Mouse (Mus musculus) CH12.LX (cell line): Measurements from ENCODE around the gene Ryr3. TPM values are rescaled to one million over a fixed set of nuclear protein-coding genes. Genes with fewer than 3 reads are reported as not detected.

Source experiments
- DNase-seq: peaks from one replicate; pipeline ENCODE4 v3.0.0-alpha.2; 2013; ENCODE audit errors: extremely low read depth
- H3K27ac ChIP-seq: 2 replicates; pipeline ENCODE4 v1.5.1; 2012; ENCODE audit warnings: low read depth, mild to moderate bottlenecking, control low read depth, moderate library complexity; ENCODE audit not compliant: insufficient read depth
- H3K27me3 ChIP-seq: replicated peaks from 2 replicates; pipeline ENCODE3; 2012; ENCODE audit warnings: inconsistent platforms
- H3K36me3 ChIP-seq, 2 experiments: replicated peaks in 1 of 2; 2 replicates each; pipeline versions ENCODE3 to v1.6.1; 2012; ENCODE audit warnings: inconsistent platforms in 1 of 2, low read length in 1 of 2, mild to moderate bottlenecking in 1 of 2, mixed read lengths in 1 of 2, moderate library complexity in 1 of 2; ENCODE audit not compliant: control insufficient read depth in 1 of 2, insufficient read depth in 1 of 2
- H3K4me1 ChIP-seq, 2 experiments: 2 replicates each; pipeline ENCODE4 v1.6.1; 2012; ENCODE audit warnings: inconsistent platforms in 1 of 2, moderate library complexity in 1 of 2; ENCODE audit not compliant: insufficient read depth in 2 of 2, control insufficient read depth in 1 of 2
- H3K4me2 ChIP-seq: 2 replicates; pipeline ENCODE4 v1.6.1; 2012; ENCODE audit warnings: low read depth, mild to moderate bottlenecking, control low read depth; ENCODE audit not compliant: poor library complexity, insufficient read depth, severe bottlenecking
- H3K4me3 ChIP-seq, 3 experiments: fragments of 150-350 bp in 1 of 3; sonication (generic) in 1 of 3; replicated peaks in 1 of 3; 2 replicates each; pipeline versions ENCODE3 to v1.5.1; 2011 to 2012; ENCODE audit warnings: low read depth in 2 of 3, low read length in 2 of 3, mild to moderate bottlenecking in 2 of 3, moderate library complexity in 2 of 3, control low read depth in 1 of 3, improper control_type of control experiment in 1 of 3, inconsistent platforms in 1 of 3, mixed read lengths in 1 of 3; ENCODE audit not compliant: poor library complexity in 1 of 3
- H3K79me2 ChIP-seq: replicated peaks from 2 replicates; pipeline ENCODE4 v1.6.1; 2012; ENCODE audit warnings: mild to moderate bottlenecking, moderate library complexity; ENCODE audit not compliant: control insufficient read depth, poor library complexity, insufficient read depth, severe bottlenecking; ENCODE audit errors: extremely low read depth
- H3K9ac ChIP-seq: 2 replicates; pipeline ENCODE4 v1.6.1; 2012; ENCODE audit warnings: low read depth, mild to moderate bottlenecking, control low read depth, moderate library complexity; ENCODE audit not compliant: insufficient read depth
- H3K9me3 ChIP-seq: replicated peaks from 2 replicates; pipeline ENCODE3; 2012; ENCODE audit warnings: low read length, inconsistent platforms, mixed read lengths
- BHLHE40 ChIP-seq: IDR thresholded peaks from 2 replicates; pipeline ENCODE4 v1.6.1; 2011; ENCODE audit warnings: mild to moderate bottlenecking, low read depth, low read length, improper control_type of control experiment
- CHD2 ChIP-seq: IDR thresholded peaks from 2 replicates; pipeline ENCODE4 v1.6.1; 2011; ENCODE audit warnings: low read length, improper control_type of control experiment
- CTCF ChIP-seq, 2 experiments: IDR thresholded peaks in 1 of 2; conservative IDR thresholded peaks in 1 of 2; 2 replicates each; pipeline ENCODE4 v1.5.1; 2011 to 2012; ENCODE audit warnings: low read depth in 2 of 2, low read length in 2 of 2, improper control_type of control experiment in 1 of 2, inconsistent platforms in 1 of 2, mild to moderate bottlenecking in 1 of 2, moderate library complexity in 1 of 2
- E2F4 ChIP-seq: IDR thresholded peaks from 2 replicates; pipeline ENCODE4 v1.6.1; 2011; ENCODE audit warnings: low read depth, low read length, improper control_type of control experiment; ENCODE audit not compliant: insufficient replicate concordance
- ELF1 ChIP-seq: IDR thresholded peaks from 2 replicates; pipeline ENCODE4 v1.6.1; 2014; ENCODE audit warnings: low read depth, mild to moderate bottlenecking, inconsistent platforms, low read length, improper control_type of control experiment
- GABPA ChIP-seq: IDR thresholded peaks from 2 replicates; pipeline ENCODE4 v1.6.1; 2012; ENCODE audit warnings: low read depth, low read length, improper control_type of control experiment, inconsistent platforms; ENCODE audit not compliant: insufficient replicate concordance
- HCFC1 ChIP-seq: IDR thresholded peaks from 2 replicates; pipeline ENCODE4 v1.6.1; 2012; ENCODE audit warnings: low read depth, mild to moderate bottlenecking, inconsistent platforms, low read length, improper control_type of control experiment
- KAT2A ChIP-seq: IDR thresholded peaks from 2 replicates; pipeline ENCODE4 v1.6.1; 2012; ENCODE audit warnings: low read length, improper control_type of control experiment, inconsistent platforms; ENCODE audit not compliant: insufficient replicate concordance
- MEF2A ChIP-seq: IDR thresholded peaks from 2 replicates; pipeline ENCODE4 v1.6.1; 2014; ENCODE audit warnings: low read depth, mild to moderate bottlenecking, inconsistent platforms, low read length, improper control_type of control experiment, borderline replicate concordance
- NELFE ChIP-seq: IDR thresholded peaks from 2 replicates; pipeline ENCODE4 v1.6.1; 2011; ENCODE audit warnings: low read depth, low read length, improper control_type of control experiment
- NRF1 ChIP-seq: IDR thresholded peaks from 2 replicates; pipeline ENCODE4 v1.6.1; 2014; ENCODE audit warnings: low read depth, mild to moderate bottlenecking, inconsistent platforms, low read length, improper control_type of control experiment, moderate library complexity
- PAX5 ChIP-seq: IDR thresholded peaks from 2 replicates; pipeline ENCODE4 v1.6.1; 2012; ENCODE audit warnings: low read length, inconsistent platforms, mixed read lengths
- POLR2A ChIP-seq: IDR thresholded peaks from 2 replicates; pipeline ENCODE4 v1.6.1; 2011; ENCODE audit warnings: low read depth, mild to moderate bottlenecking, improper control_type of control experiment, low read length
- RAD21 ChIP-seq: IDR thresholded peaks from 2 replicates; pipeline ENCODE4 v1.6.1; 2011; ENCODE audit warnings: low read depth, mild to moderate bottlenecking, low read length, improper control_type of control experiment, moderate library complexity
- SIN3A ChIP-seq: IDR thresholded peaks from 2 replicates; pipeline ENCODE4 v1.6.1; 2012; ENCODE audit warnings: low read length, improper control_type of control experiment, inconsistent platforms
- SMC3 ChIP-seq: IDR thresholded peaks from 2 replicates; pipeline ENCODE4 v1.6.1; 2011; ENCODE audit warnings: low read depth, low read length, improper control_type of control experiment
- TBP ChIP-seq: conservative IDR thresholded peaks from 2 replicates; pipeline ENCODE4 v1.6.1; 2011; ENCODE audit warnings: low read depth, low read length, improper control_type of control experiment
- UBTF ChIP-seq: IDR thresholded peaks from 2 replicates; pipeline ENCODE4 v1.6.1; 2012; ENCODE audit warnings: low read depth, mild to moderate bottlenecking, inconsistent platforms, low read length, improper control_type of control experiment, moderate library complexity
- USF2 ChIP-seq: conservative IDR thresholded peaks from 2 replicates; pipeline ENCODE4 v1.6.1; 2011; ENCODE audit warnings: low read depth, low read length, improper control_type of control experiment
- ZKSCAN1 ChIP-seq: IDR thresholded peaks from 2 replicates; pipeline ENCODE4 v1.6.1; 2012; ENCODE audit warnings: low read depth, inconsistent platforms, low read length, improper control_type of control experiment, borderline replicate concordance
- ZMIZ1 ChIP-seq: IDR thresholded peaks from 2 replicates; pipeline ENCODE4 v1.6.1; 2012; ENCODE audit warnings: low read depth, mild to moderate bottlenecking, inconsistent platforms, low read length, improper control_type of control experiment
- ZNF384 ChIP-seq: IDR thresholded peaks from 2 replicates; pipeline ENCODE4 v1.6.1; 2012; ENCODE audit warnings: low read depth, low read length, improper control_type of control experiment, inconsistent platforms
- dilution Hi-C: fragments of 300-500 bp; cut with MboI; formaldehyde crosslinking; loops from 2 replicates; pipeline ENCODE4 v1.14.3; 2020; ENCODE audit warnings: low sequenced_read_pairs; ENCODE audit not compliant: extremely low pct_unique_long_range_greater_than_20kb, extremely low pct_ligation_motif_present
- in situ Hi-C: fragments of 300-500 bp; cut with MboI; formaldehyde crosslinking; loops from 3 replicates; pipeline ENCODE4 v1.14.3; 2019; ENCODE audit warnings: low sequenced_read_pairs, low pct_ligation_motif_present, low pct_unique_long_range_greater_than_20kb, mixed read lengths
- polyA plus RNA-seq: library from polyadenylated mRNA; unstranded; fragments of >175 nt; gene quantifications from 2 replicates; pipeline ENCODE4 v1.2.1, GENCODE M21; 2012; ENCODE audit warnings: low read depth; ENCODE audit not compliant: insufficient read length
- total RNA-seq, 2 experiments: library from RNA; depleted of rRNA; stranded (reverse); fragments of 300-350 nt in 1 of 2; fragments of >200 nt in 1 of 2; gene quantifications; 2 replicates each; pipeline ENCODE4 v1.2.3; 2012 to 2014

Ryr3 gene
- total and polyA plus RNA-seq, 3 experiments, result 0.08 to 0.40 (median 0.16) TPM

DNA sequence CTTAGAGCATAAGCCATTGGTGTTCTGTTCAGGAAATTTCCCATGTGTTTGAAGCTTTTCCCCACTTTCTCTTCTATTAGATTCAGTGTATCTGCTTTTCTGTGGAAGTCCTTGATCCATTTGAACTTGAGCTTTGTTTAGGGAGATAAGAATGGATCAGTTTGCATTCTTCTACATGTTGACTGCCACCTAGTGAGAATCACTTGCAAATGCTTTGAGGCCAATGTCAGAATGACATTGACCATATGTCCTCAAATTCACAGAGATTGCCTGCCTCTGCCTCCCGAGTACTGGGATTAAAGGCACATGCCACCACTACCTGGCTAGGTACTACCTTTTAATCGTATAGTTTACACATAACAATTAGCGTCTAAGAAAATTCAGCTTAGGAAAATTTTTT, 604.3 kb downstream of the Ryr3 start:
- peaks cover 0 to 5% of the 10 kb centered on the region in 2 experiments; a peak in 1 of 4 replicates for H3K4me1 ChIP-seq
- peaks cover 0 to 8% of the 10 kb centered on the region in 2 experiments for H3K36me3 ChIP-seq
- no peaks in the 10 kb centered on the region for H3K27me3 ChIP-seq
- H3K79me2 ChIP-seq, result no peaks in the 10 kb centered on the region
- no peak overlapping the region for H3K27ac ChIP-seq
- H3K4me3 ChIP-seq, result no peak overlapping the region
- in situ Hi-C loops (loop anchor here (5.0 kb wide), 1 partner anchor 110 kb away; no protein-coding TSS in a partner anchor), dilution Hi-C loops (no loop called here)
- H3K9ac ChIP-seq, result no peak overlapping the region
- TF ChIP-seq ELF1 (no peak), CTCF (conservative IDR thresholded peaks at IDR 0.05 in 1 of 2, IDR thresholded peaks at IDR 0.05 in 1 of 2; ENCODE audit: low read depth in 2 of 2, low read length in 2 of 2) (peak in 1 of 2 experiments; percentile 73; a peak in 3 of 4 replicates), TBP (no peak), GABPA (no peak), NELFE (no peak), SMC3 (peak; percentile 59), POLR2A (no peak), RAD21 (peak; percentile 52)
- H3K9me3 ChIP-seq, result no peaks in the 10 kb centered on the region
- H3K4me2 ChIP-seq, result no peak overlapping the region
- DNase-seq, result no peak

DNA sequence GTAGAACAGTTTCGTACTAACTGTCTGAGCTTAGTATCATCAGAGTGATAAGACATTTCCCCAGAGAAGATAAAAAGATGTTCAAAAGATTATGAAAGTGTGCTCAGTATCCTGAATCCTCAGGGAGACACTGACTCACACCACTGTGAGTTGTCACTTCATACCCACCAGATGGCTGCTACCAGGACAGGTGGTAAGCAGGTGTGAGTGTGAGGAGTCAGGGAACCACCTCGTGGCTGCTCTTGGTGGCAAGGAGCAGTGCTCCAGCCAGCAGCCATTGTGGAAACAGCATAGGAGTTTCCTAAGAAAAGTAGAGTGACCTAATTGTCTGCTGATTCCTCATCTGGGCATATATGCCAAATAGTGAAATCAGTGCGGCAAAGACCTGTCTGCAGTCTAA, 610.4 kb downstream of the Ryr3 start:
- Histone ChIP-seq H3K4me3 (no peak overlapping the region), H3K27ac (no peak overlapping the region), H3K4me2 (no peak overlapping the region), H3K79me2 (no peaks in the 10 kb centered on the region), H3K4me1 (peaks cover 0 to 6% of the 10 kb centered on the region in 2 experiments; a peak in 1 of 4 replicates), H3K27me3 (no peaks in the 10 kb centered on the region), H3K9me3 (no peaks in the 10 kb centered on the region), H3K9ac (no peak overlapping the region), H3K36me3 (peaks cover 0 to 4% of the 10 kb centered on the region in 2 experiments)
- DNase-seq, result no peak
- no peak for TF ChIP-seq NRF1
- no peak for TF ChIP-seq CTCF (conservative IDR thresholded peaks at IDR 0.05 in 1 of 2, IDR thresholded peaks at IDR 0.05 in 1 of 2; ENCODE audit: low read depth in 2 of 2, low read length in 2 of 2)
- no peak for TF ChIP-seq SMC3
- no peak for TF ChIP-seq UBTF
- TF ChIP-seq ZKSCAN1, result no peak
- no peak for TF ChIP-seq HCFC1
- no peak for TF ChIP-seq E2F4
- no peak for TF ChIP-seq USF2
- TF ChIP-seq KAT2A, result no peak
- TF ChIP-seq ELF1, result no peak
- TF ChIP-seq ZNF384, result no peak
- no peak for TF ChIP-seq SIN3A
- no peak for TF ChIP-seq POLR2A
- no peak for TF ChIP-seq BHLHE40
- no peak for TF ChIP-seq CHD2
- TF ChIP-seq ZMIZ1, result no peak
- TF ChIP-seq MEF2A, result no peak
- no peak for TF ChIP-seq PAX5
- in situ Hi-C loops, result no loop called here
- dilution Hi-C loops, result no loop called here
